Mouse (Mus musculus): ENCODE measurements at regions not wholly inside any gene's neighbourhood (a gene's known extent, or its start where the extent isn't known, plus 50 kb on each side); places are given as distances from the start of the nearest gene placed in this dataset.

DNA sequence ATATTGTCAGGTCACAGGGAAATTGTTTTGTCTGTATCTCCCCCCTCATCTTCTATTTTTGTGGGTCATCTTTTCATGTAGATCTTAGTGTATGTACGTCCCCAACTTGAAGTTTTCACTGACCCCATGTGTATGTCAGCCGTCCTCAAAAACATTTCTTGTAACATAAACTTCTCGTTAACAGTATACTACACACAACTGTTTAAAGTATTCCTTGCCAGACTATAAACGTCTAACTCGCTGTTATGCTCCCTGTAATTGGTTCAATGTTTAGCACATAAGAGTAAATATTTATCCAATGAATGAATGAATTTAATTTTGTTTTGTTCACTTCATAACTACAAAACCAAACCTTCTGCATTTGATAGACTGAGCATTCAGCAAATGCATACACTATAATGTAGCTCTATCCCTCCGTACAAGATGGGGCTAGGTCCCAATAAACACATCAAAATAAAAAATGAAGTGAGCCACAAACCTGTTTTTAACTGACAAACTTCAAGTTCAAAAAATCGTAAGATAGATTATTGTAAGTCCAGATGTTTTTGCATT lies 67.3 kb downstream of the Mgst1 start:
- Histone ChIP-seq H3K4me1 (no peaks in the 10 kb centered on the region), H3K27me3 (replicated peaks) (no peaks in the 10 kb centered on the region), H3K36me3 (replicated peaks; ENCODE audit: low read length) (no peaks in the 10 kb centered on the region), H3K4me3 (replicated peaks) (no peak overlapping the region), H3K9me3 (peaks cover 41% of the 10 kb centered on the region)
- TF ChIP-seq FLI1 (IDR thresholded peaks at IDR 0.05; ENCODE audit: low read length): no peak
- TF ChIP-seq GATA1 (IDR thresholded peaks at IDR 0.05; ENCODE audit: borderline replicate concordance, low read length): no peak

GRCm38 (mm10) chr6:138215189-138215588 lies 75.1 kb downstream of the Mgst1 start:
- TF ChIP-seq GATA1 (IDR thresholded peaks at IDR 0.05; ENCODE audit: borderline replicate concordance, low read length) (no peak), FLI1 (IDR thresholded peaks at IDR 0.05; ENCODE audit: low read length) (no peak)
- Histone ChIP-seq H3K4me1 (no peaks in the 10 kb centered on the region), H3K36me3 (replicated peaks; ENCODE audit: low read length) (no peaks in the 10 kb centered on the region), H3K27me3 (replicated peaks) (no peaks in the 10 kb centered on the region), H3K9me3 (peaks cover 17% of the 10 kb centered on the region; the same call in 1 of the 2 replicates), H3K4me3 (replicated peaks) (no peak overlapping the region)

DNA sequence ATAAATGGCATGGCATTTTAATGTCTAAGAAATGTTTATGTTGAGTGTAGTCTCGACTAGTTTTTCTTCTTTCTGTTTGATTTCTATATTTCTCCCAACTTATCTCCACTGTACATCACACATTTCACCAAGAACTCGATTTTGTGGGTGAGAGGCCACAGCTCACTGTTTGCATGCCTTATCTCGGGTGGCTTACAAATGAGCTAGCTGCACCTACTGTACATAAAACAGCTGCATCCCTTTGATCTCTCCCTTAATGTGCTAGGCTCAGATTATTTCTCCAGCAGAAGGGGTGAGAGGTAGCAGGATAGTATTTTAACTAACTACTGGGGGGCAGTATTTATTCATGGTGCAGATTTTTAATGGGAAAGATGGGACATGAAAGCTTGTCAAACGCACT lies 92.3 kb downstream of the Mgst1 start:
- H3K4me3 ChIP-seq (replicated peaks): no peak overlapping the region
- H3K4me1 ChIP-seq: no peaks in the 10 kb centered on the region
- TF ChIP-seq GATA1 (IDR thresholded peaks at IDR 0.05; ENCODE audit: borderline replicate concordance, low read length) (no peak), FLI1 (IDR thresholded peaks at IDR 0.05; ENCODE audit: low read length) (no peak)
- H3K27me3 ChIP-seq (replicated peaks): no peaks in the 10 kb centered on the region
- no peaks in the 10 kb centered on the region for H3K36me3 ChIP-seq (replicated peaks; ENCODE audit: low read length)
- H3K9me3 ChIP-seq: peaks cover 19% of the 10 kb centered on the region

- Histone ChIP-seq H3K27me3 (replicated peaks) (no peaks in the 10 kb centered on the region), H3K9me3 (peaks cover 11% of the 10 kb centered on the region), H3K36me3 (replicated peaks; ENCODE audit: low read length) (no peaks in the 10 kb centered on the region), H3K4me1 (no peaks in the 10 kb centered on the region), H3K4me3 (replicated peaks) (no peak overlapping the region)
- no peak for TF ChIP-seq FLI1 (IDR thresholded peaks at IDR 0.05; ENCODE audit: low read length)
- no peak for TF ChIP-seq GATA1 (IDR thresholded peaks at IDR 0.05; ENCODE audit: borderline replicate concordance, low read length)
Measured at GRCm38 (mm10) chr6:138242837-138243236, 102.7 kb downstream of the Mgst1 start.

GRCm38 (mm10) chr6:138266668-138267067 lies 126.6 kb downstream of the Mgst1 start:
- H3K9me3 ChIP-seq: peaks cover 42% of the 10 kb centered on the region
- TF ChIP-seq FLI1 (IDR thresholded peaks at IDR 0.05; ENCODE audit: low read length) (no peak), GATA1 (IDR thresholded peaks at IDR 0.05; ENCODE audit: borderline replicate concordance, low read length) (no peak)
- no peaks in the 10 kb centered on the region for H3K36me3 ChIP-seq (replicated peaks; ENCODE audit: low read length)
- no peaks in the 10 kb centered on the region for H3K4me1 ChIP-seq
- peak overlapping the region; percentile 33 for H3K4me3 ChIP-seq (replicated peaks)
- H3K27me3 ChIP-seq (replicated peaks): no peaks in the 10 kb centered on the region
